Mouse (Mus musculus) ES-CJ7 (cell line): Measurements from ENCODE around the gene Sgo1.
"Not testable (repeated sequence)": the region's sequence is repeated elsewhere in the genome, so short reads cannot be mapped to it uniquely, and the experiment has no call there.

Experiments
- DNase-seq: peaks from one replicate; pipeline ENCODE4 v3.0.0; 2011; ENCODE audit warnings: low read depth, low spot score

Sgo1 gene

GRCm38 (mm10) chr17:53688877-53689802, at the start of gene Sgo1:
Sgo1 (minus strand) TSS chr17:53689333.
- DNase-seq: peak; percentile 98

GRCm38 (mm10) chr17:53718916-53719315, 29.8 kb upstream of the Sgo1 start:
- not testable (repeated sequence) for DNase-seq

- DNase-seq: no peak
Measured at GRCm38 (mm10) chr17:53718474-53718873, 29.3 kb upstream of the Sgo1 start.

- DNase-seq: not testable (repeated sequence)
Measured at GRCm38 (mm10) chr17:53715161-53715560, 26.0 kb upstream of the Sgo1 start.

- DNase-seq: no peak
Measured at GRCm38 (mm10) chr17:53714453-53714852, 25.3 kb upstream of the Sgo1 start.

GRCm38 (mm10) chr17:53697521-53697920, 8.4 kb upstream of the Sgo1 start:
- DNase-seq: peak; percentile 59

- peak; percentile 69 for DNase-seq
Measured at GRCm38 (mm10) chr17:53694039-53694438, 4.9 kb upstream of the Sgo1 start.

GRCm38 (mm10) chr17:53689946-53690345, 813 bp upstream of the Sgo1 start:
- no peak for DNase-seq

GRCm38 (mm10) chr17:53688321-53688720, 812 bp downstream of the Sgo1 start:
- no peak for DNase-seq

- peak; percentile 69 for DNase-seq
Measured at GRCm38 (mm10) chr17:53678716-53679115, 10.4 kb downstream of the Sgo1 start.

- DNase-seq: no peak
Measured at GRCm38 (mm10) chr17:53670453-53670852, 18.7 kb downstream of the Sgo1 start.

- no peak for DNase-seq
Measured at GRCm38 (mm10) chr17:53664703-53665382, 24.3 kb downstream of the Sgo1 start.

- no peak for DNase-seq
Measured at GRCm38 (mm10) chr17:53664267-53664666, 24.9 kb downstream of the Sgo1 start.

GRCm38 (mm10) chr17:53661056-53661840, 27.9 kb downstream of the Sgo1 start:
- no peak for DNase-seq

- no peak for DNase-seq
Measured at GRCm38 (mm10) chr17:53659738-53660137, 29.4 kb downstream of the Sgo1 start.

GRCm38 (mm10) chr17:53659230-53659629, 29.9 kb downstream of the Sgo1 start:
- DNase-seq: no peak

GRCm38 (mm10) chr17:53658668-53659067, 30.5 kb downstream of the Sgo1 start:
- peak; percentile 19 for DNase-seq

- peak; percentile 50 for DNase-seq
Measured at GRCm38 (mm10) chr17:53657391-53657790, 31.7 kb downstream of the Sgo1 start.

- DNase-seq: peak; percentile 63
Measured at GRCm38 (mm10) chr17:53656369-53656860, 32.7 kb downstream of the Sgo1 start.

GRCm38 (mm10) chr17:53655959-53656358, 33.2 kb downstream of the Sgo1 start:
- DNase-seq: no peak

- DNase-seq: no peak
Measured at GRCm38 (mm10) chr17:53655081-53655480, 34.1 kb downstream of the Sgo1 start.

GRCm38 (mm10) chr17:53654596-53654995, 34.5 kb downstream of the Sgo1 start:
- DNase-seq: no peak
